Mouse (Mus musculus) heart, adult 2 months (tissue): Measurements from ENCODE around the gene Kdm1a.

Source experiments
- CTCF ChIP-seq: fragments of 200-600 bp; IDR thresholded peaks from 2 replicates; pipeline ENCODE4 v1.8.1; 2022; ENCODE audit warnings: antibody characterized with exemption, mild to moderate bottlenecking, moderate library complexity
- EP300 ChIP-seq: fragments of 200-500 bp; IDR thresholded peaks from 2 replicates; pipeline ENCODE4 v1.6.1; 2011; ENCODE audit warnings: low read depth, low read length, control low read depth; ENCODE audit not compliant: insufficient read depth
- POLR2A ChIP-seq: fragments of 200-500 bp; IDR thresholded peaks from 2 replicates; pipeline ENCODE4 v1.6.1; 2011; ENCODE audit warnings: mild to moderate bottlenecking, low read depth, low read length, control low read depth; ENCODE audit not compliant: insufficient read depth

DNA sequence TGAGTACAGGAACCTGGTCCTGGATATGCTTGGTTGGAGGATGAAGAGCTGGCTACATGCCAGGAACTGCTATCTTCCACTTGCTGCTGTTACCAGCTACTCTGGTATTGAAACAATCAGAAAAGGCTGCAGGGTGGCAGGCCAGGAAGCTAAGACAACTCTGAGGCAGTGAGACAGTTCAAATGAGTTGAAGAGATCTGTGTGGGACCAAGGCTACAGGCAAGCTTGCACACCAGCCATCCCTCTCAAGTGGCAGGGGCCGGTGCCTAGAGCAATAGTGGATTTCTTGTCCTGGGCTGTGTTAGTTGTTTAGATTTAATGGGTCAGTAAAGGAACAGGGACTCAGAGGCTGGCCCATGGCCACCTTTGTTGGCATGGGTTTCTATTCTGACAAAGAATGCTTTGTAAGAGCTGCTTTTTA lies 54.1 kb downstream of the Kdm1a start:
- no peak for TF ChIP-seq POLR2A
- TF ChIP-seq EP300, result no peak
- TF ChIP-seq CTCF, result no peak
